Mouse (Mus musculus) ES-E14 (cell line): ENCODE data around the gene Tpst1. TPM values are rescaled to one million over a fixed set of nuclear protein-coding genes. Genes with fewer than 3 reads are reported as not detected.

Experiments
- DNase-seq: peaks from one replicate; pipeline ENCODE4 v3.0.0-alpha.2; 2013; ENCODE audit warnings: low read depth, low spot score
- H3K27ac ChIP-seq: 2 replicates; pipeline ENCODE4 v1.5.1; 2012; ENCODE audit warnings: low read depth, mild to moderate bottlenecking, low read length, moderate library complexity, mixed read lengths; ENCODE audit not compliant: poor library complexity, insufficient read depth, severe bottlenecking
- H3K36me3 ChIP-seq: 2 replicates; pipeline ENCODE4 v1.6.1; 2012; ENCODE audit warnings: mild to moderate bottlenecking, low read length, moderate library complexity, mixed read lengths; ENCODE audit not compliant: control insufficient read depth, poor library complexity, insufficient read depth, severe bottlenecking
- H3K4me1 ChIP-seq, 2 experiments: fragments of 150-350 bp in 1 of 2; sonication (generic) in 1 of 2; 2 replicates each; pipeline ENCODE4 v1.6.1; 2012; ENCODE audit warnings: low read length in 2 of 2, mild to moderate bottlenecking in 1 of 2, mixed read lengths in 1 of 2; ENCODE audit not compliant: control insufficient read depth in 2 of 2, insufficient read depth in 2 of 2, poor library complexity in 1 of 2
- H3K4me3 ChIP-seq, 2 experiments: fragments of 150-350 bp in 1 of 2; sonication (generic) in 1 of 2; 2 replicates each; pipeline ENCODE4 v1.5.1; 2012; ENCODE audit warnings: low read length in 2 of 2, low read depth in 1 of 2, mild to moderate bottlenecking in 1 of 2, mixed read lengths in 1 of 2; ENCODE audit not compliant: insufficient read depth in 1 of 2, poor library complexity in 1 of 2, severe bottlenecking in 1 of 2
- H3K9ac ChIP-seq: 2 replicates; pipeline ENCODE4 v1.6.1; 2012; ENCODE audit warnings: low read depth, mild to moderate bottlenecking, low read length, mixed read lengths; ENCODE audit not compliant: poor library complexity, insufficient read depth, severe bottlenecking
- H3K9me3 ChIP-seq: fragments of 150-350 bp; sonication (generic); 2 replicates; pipeline ENCODE4 v1.6.1; 2012; ENCODE audit warnings: low read depth, mild to moderate bottlenecking, low read length; ENCODE audit not compliant: control insufficient read depth, insufficient read depth
- CHD2 ChIP-seq: IDR thresholded peaks from 2 replicates; pipeline ENCODE4 v1.6.1; 2014; ENCODE audit warnings: mild to moderate bottlenecking, low read depth, low read length, inconsistent platforms
- HCFC1 ChIP-seq: IDR thresholded peaks from 2 replicates; pipeline ENCODE4 v1.6.1; 2012; ENCODE audit warnings: low read length, inconsistent platforms, borderline replicate concordance; ENCODE audit not compliant: insufficient read depth
- MAFK ChIP-seq: IDR thresholded peaks from 2 replicates; pipeline ENCODE4 v1.6.1; 2014; ENCODE audit warnings: mild to moderate bottlenecking, low read depth, low read length, inconsistent platforms; ENCODE audit not compliant: insufficient read depth
- ZC3H11A ChIP-seq: IDR thresholded peaks from 2 replicates; pipeline ENCODE4 v1.6.1; 2012; ENCODE audit warnings: low read depth, mild to moderate bottlenecking, inconsistent platforms, low read length, borderline replicate concordance
- ZNF384 ChIP-seq: IDR thresholded peaks from 2 replicates; pipeline ENCODE4 v1.6.1; 2012; ENCODE audit warnings: low read depth, low read length, inconsistent platforms
- in situ Hi-C, 2 experiments: fragments of 600-800 bp; cut with MboI; formaldehyde crosslinking; loops; one replicate each; pipeline ENCODE4 v1.15.1; 2025; ENCODE audit warnings: low sequenced_read_pairs in 2 of 2, inconsistent platforms in 1 of 2; ENCODE audit not compliant: unreplicated experiment in 2 of 2
- total RNA-seq: library from RNA; depleted of rRNA; stranded (reverse); fragments of 300-350 nt; gene quantifications from 2 replicates; pipeline ENCODE4 v1.2.3, GENCODE M21; 2012

The Tpst1 gene
- total RNA-seq, 1 experiment, result 51.4 TPM

- Histone ChIP-seq H3K4me3 (no peak overlapping the region), H3K36me3 (peaks cover 15% of the 10 kb centered on the region; the same call in 1 of the 2 replicates), H3K9ac (no peak overlapping the region), H3K9me3 (no peaks in the 10 kb centered on the region), H3K4me1 (peaks cover 0 to 2% of the 10 kb centered on the region in 2 experiments; a peak in 1 of 4 replicates), H3K27ac (no peak overlapping the region)
- in situ Hi-C loops, result no loop called here
- TF ChIP-seq ZC3H11A, result no peak
- no peak for TF ChIP-seq ZNF384
- no peak for TF ChIP-seq CHD2
- no peak for TF ChIP-seq HCFC1
- TF ChIP-seq MAFK, result no peak
- no peak for DNase-seq
These were observed 44.8 kb downstream of the Tpst1 start for GRCm38 (mm10) chr5:130117932-130118331.

GRCm38 (mm10) chr5:130119236-130119635, 46.1 kb downstream of the Tpst1 start:
- Histone ChIP-seq H3K9me3 (no peaks in the 10 kb centered on the region), H3K4me1 (peaks cover 0 to 2% of the 10 kb centered on the region in 2 experiments; a peak in 1 of 4 replicates), H3K27ac (no peak overlapping the region), H3K9ac (no peak overlapping the region), H3K4me3 (no peak overlapping the region), H3K36me3 (peaks cover 12% of the 10 kb centered on the region)
- TF ChIP-seq HCFC1, result no peak
- no peak for TF ChIP-seq CHD2
- no peak for TF ChIP-seq ZNF384
- no peak for DNase-seq
- in situ Hi-C loops, result no loop called here

GRCm38 (mm10) chr5:130120070-130120736, 47.1 kb downstream of the Tpst1 start:
- Histone ChIP-seq H3K36me3 (peaks cover 6% of the 10 kb centered on the region), H3K27ac (no peak overlapping the region), H3K9me3 (no peaks in the 10 kb centered on the region), H3K4me1 (peaks cover 0 to 2% of the 10 kb centered on the region in 2 experiments; a peak in 1 of 4 replicates), H3K9ac (no peak overlapping the region), H3K4me3 (no peak overlapping the region)
- in situ Hi-C loops, result no loop called here
- no peak for TF ChIP-seq ZC3H11A
- TF ChIP-seq HCFC1, result no peak
- TF ChIP-seq MAFK, result no peak
- no peak for TF ChIP-seq CHD2
- TF ChIP-seq ZNF384, result no peak
- DNase-seq, result no peak

GRCm38 (mm10) chr5:130120904-130121303, 47.8 kb downstream of the Tpst1 start:
- H3K36me3 ChIP-seq, result peaks cover 5% of the 10 kb centered on the region
- no peak overlapping the region for H3K9ac ChIP-seq
- TF ChIP-seq ZC3H11A, result no peak
- TF ChIP-seq ZNF384, result no peak
- no peak overlapping the region for H3K4me3 ChIP-seq
- peaks cover 0 to 2% of the 10 kb centered on the region in 2 experiments; a peak in 1 of 4 replicates for H3K4me1 ChIP-seq
- no peak overlapping the region for H3K27ac ChIP-seq
- no peaks in the 10 kb centered on the region for H3K9me3 ChIP-seq
- no peak for DNase-seq
- in situ Hi-C loops, result no loop called here

- no peak overlapping the region for H3K4me3 ChIP-seq
- in situ Hi-C loops, result no loop called here
- H3K9ac ChIP-seq, result no peak overlapping the region
- no peak overlapping the region for H3K27ac ChIP-seq
- TF ChIP-seq HCFC1 (no peak), CHD2 (no peak), MAFK (no peak), ZC3H11A (no peak), ZNF384 (no peak)
- no peaks in the 10 kb centered on the region for H3K9me3 ChIP-seq
- H3K4me1 ChIP-seq, result peaks cover 0 to 2% of the 10 kb centered on the region in 2 experiments; a peak in 1 of 4 replicates
- peaks cover 3% of the 10 kb centered on the region for H3K36me3 ChIP-seq
- DNase-seq, result no peak
These were observed 49.2 kb downstream of the Tpst1 start for GRCm38 (mm10) chr5:130122355-130122754.
